Mouse (Mus musculus): ENCODE results near the gene Foxa1. TPM values are rescaled to one million over a fixed set of nuclear protein-coding genes. Genes with fewer than 3 reads are reported as not detected.

Gene Foxa1
- polyA plus RNA-seq (2012; rRNA removed): 4.5 and 7.7 TPM in 2 replicates

GRCm38 (mm10) chr12:57546415-57547201, at the start of gene Foxa1:
Foxa1 (minus strand) TSS chr12:57546916.
- TF ChIP-seq CTCF (IDR thresholded peaks at IDR 0.05; ENCODE audit: borderline replicate concordance, extremely low read depth, insufficient read depth, insufficient read length): no peak
- no peak for TF ChIP-seq POLR2A (IDR thresholded peaks at IDR 0.05; ENCODE audit: borderline replicate concordance, extremely low read depth, insufficient read depth, insufficient read length, poor library complexity, severe bottlenecking)
- DNase-seq (ENCODE audit: low read depth): peak; percentile 31

GRCm38 (mm10) chr12:57575931-57576628, 29.4 kb upstream of the Foxa1 start:
- TF ChIP-seq POLR2A (IDR thresholded peaks at IDR 0.05; ENCODE audit: borderline replicate concordance, extremely low read depth, insufficient read depth, insufficient read length, poor library complexity, severe bottlenecking) (no peak), CTCF (IDR thresholded peaks at IDR 0.05; ENCODE audit: borderline replicate concordance, extremely low read depth, insufficient read depth, insufficient read length) (peak; percentile 74)
- peak; percentile 73 for DNase-seq (ENCODE audit: low read depth)

GRCm38 (mm10) chr12:57572415-57572814, 25.7 kb upstream of the Foxa1 start:
- TF ChIP-seq POLR2A (IDR thresholded peaks at IDR 0.05; ENCODE audit: borderline replicate concordance, extremely low read depth, insufficient read depth, insufficient read length, poor library complexity, severe bottlenecking): no peak
- TF ChIP-seq CTCF (IDR thresholded peaks at IDR 0.05; ENCODE audit: borderline replicate concordance, extremely low read depth, insufficient read depth, insufficient read length): no peak

GRCm38 (mm10) chr12:57571773-57572172, 25.1 kb upstream of the Foxa1 start:
- DNase-seq (ENCODE audit: low read depth): no peak

More at GRCm38 (mm10) chr12:57572415-57572814, 25.7 kb upstream of the Foxa1 start:
- DNase-seq (ENCODE audit: low read depth): no peak

GRCm38 (mm10) chr12:57563909-57564308, 17.2 kb upstream of the Foxa1 start, which contains the start of gene Ttc6:
Ttc6 (plus strand) TSS chr12:57564113.
- DNase-seq (ENCODE audit: low read depth): no peak
- TF ChIP-seq POLR2A (IDR thresholded peaks at IDR 0.05; ENCODE audit: borderline replicate concordance, extremely low read depth, insufficient read depth, insufficient read length, poor library complexity, severe bottlenecking): no peak
- TF ChIP-seq CTCF (IDR thresholded peaks at IDR 0.05; ENCODE audit: borderline replicate concordance, extremely low read depth, insufficient read depth, insufficient read length): no peak

More at GRCm38 (mm10) chr12:57571773-57572172, 25.1 kb upstream of the Foxa1 start:
- TF ChIP-seq CTCF (IDR thresholded peaks at IDR 0.05; ENCODE audit: borderline replicate concordance, extremely low read depth, insufficient read depth, insufficient read length): no peak
- no peak for TF ChIP-seq POLR2A (IDR thresholded peaks at IDR 0.05; ENCODE audit: borderline replicate concordance, extremely low read depth, insufficient read depth, insufficient read length, poor library complexity, severe bottlenecking)

GRCm38 (mm10) chr12:57554091-57554490, 7.4 kb upstream of the Foxa1 start:
- no peak for TF ChIP-seq POLR2A (IDR thresholded peaks at IDR 0.05; ENCODE audit: borderline replicate concordance, extremely low read depth, insufficient read depth, insufficient read length, poor library complexity, severe bottlenecking)
- no peak for TF ChIP-seq CTCF (IDR thresholded peaks at IDR 0.05; ENCODE audit: borderline replicate concordance, extremely low read depth, insufficient read depth, insufficient read length)
- DNase-seq (ENCODE audit: low read depth): no peak

GRCm38 (mm10) chr12:57552286-57552685, 5.6 kb upstream of the Foxa1 start:
- TF ChIP-seq CTCF (IDR thresholded peaks at IDR 0.05; ENCODE audit: borderline replicate concordance, extremely low read depth, insufficient read depth, insufficient read length) (no peak), POLR2A (IDR thresholded peaks at IDR 0.05; ENCODE audit: borderline replicate concordance, extremely low read depth, insufficient read depth, insufficient read length, poor library complexity, severe bottlenecking) (no peak)
- DNase-seq (ENCODE audit: low read depth): no peak

- TF ChIP-seq CTCF (IDR thresholded peaks at IDR 0.05; ENCODE audit: borderline replicate concordance, extremely low read depth, insufficient read depth, insufficient read length) (no peak), POLR2A (IDR thresholded peaks at IDR 0.05; ENCODE audit: borderline replicate concordance, extremely low read depth, insufficient read depth, insufficient read length, poor library complexity, severe bottlenecking) (no peak)
- no peak for DNase-seq (ENCODE audit: low read depth)
Observed at GRCm38 (mm10) chr12:57550881-57551280, 4.2 kb upstream of the Foxa1 start.

- peak; percentile 30 for DNase-seq (ENCODE audit: low read depth)
- TF ChIP-seq POLR2A (IDR thresholded peaks at IDR 0.05; ENCODE audit: borderline replicate concordance, extremely low read depth, insufficient read depth, insufficient read length, poor library complexity, severe bottlenecking): no peak
- TF ChIP-seq CTCF (IDR thresholded peaks at IDR 0.05; ENCODE audit: borderline replicate concordance, extremely low read depth, insufficient read depth, insufficient read length): no peak
Observed at GRCm38 (mm10) chr12:57550181-57550808, 3.6 kb upstream of the Foxa1 start.

GRCm38 (mm10) chr12:57549667-57550160, 3.0 kb upstream of the Foxa1 start:
- DNase-seq (ENCODE audit: low read depth): peak; percentile 15
- TF ChIP-seq CTCF (IDR thresholded peaks at IDR 0.05; ENCODE audit: borderline replicate concordance, extremely low read depth, insufficient read depth, insufficient read length): no peak
- TF ChIP-seq POLR2A (IDR thresholded peaks at IDR 0.05; ENCODE audit: borderline replicate concordance, extremely low read depth, insufficient read depth, insufficient read length, poor library complexity, severe bottlenecking): no peak

All from brain, embryonic 14.5 days (tissue).